Mouse (Mus musculus): ENCODE results near the gene Drd4. TPM values are rescaled to one million over a fixed set of nuclear protein-coding genes. Genes with fewer than 3 reads are reported as not detected.

The Drd4 gene
- total and polyA plus RNA-seq, 3 experiments, result 0.38 TPM; not detected in 2

DNA sequence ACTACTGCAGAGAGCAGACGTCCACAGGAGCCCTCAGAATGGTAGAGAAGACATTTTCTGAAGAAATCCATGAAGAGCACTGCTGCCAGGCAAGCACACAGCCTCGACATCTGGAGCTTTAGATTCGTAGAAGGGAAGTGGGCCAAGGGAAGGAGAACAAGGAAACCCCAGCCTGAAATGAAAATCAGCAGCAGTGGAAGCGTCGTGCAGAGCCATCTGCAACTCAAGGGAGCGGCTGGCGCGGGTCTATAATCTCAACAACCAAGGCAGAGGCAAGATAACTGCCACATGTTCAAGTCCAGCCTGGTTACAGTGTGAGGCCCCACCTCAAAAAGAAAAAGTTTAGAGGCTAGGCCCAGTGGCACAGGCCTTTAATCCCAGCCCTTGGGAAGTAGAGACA, 23.3 kb downstream of the Drd4 start:
- Histone ChIP-seq H3K36me3 (replicated peaks) (peaks cover 95% of the 10 kb centered on the region), H3K27me3 (ENCODE audit: insufficient read depth, low read length) (no peaks in the 10 kb centered on the region), H3K4me3 (ENCODE audit: low read depth, low read length) (no peak overlapping the region), H3K4me1 (ENCODE audit: insufficient read depth, low read depth, low read length) (no peaks in the 10 kb centered on the region), H3K9me3 (replicated peaks) (no peaks in the 10 kb centered on the region)
- TF ChIP-seq GATA1 (IDR thresholded peaks at IDR 0.05; ENCODE audit: borderline replicate concordance, low read length) (no peak), POLR2AphosphoS5 (IDR thresholded peaks at IDR 0.05; ENCODE audit: insufficient replicate concordance, low read depth, low read length) (no peak), CTCF (IDR thresholded peaks at IDR 0.05; ENCODE audit: low read depth, low read length) (no peak), TAL1 (conservative IDR thresholded peaks at IDR 0.05; ENCODE audit: low read depth, low read length) (no peak), GATA2 (IDR thresholded peaks at IDR 0.05; ENCODE audit: borderline replicate concordance, low read depth, low read length) (no peak)
- ATAC-seq (ENCODE audit: extremely low read depth, insufficient number of reproducible peaks, low FRiP score, poor library complexity, severe bottlenecking), result no peak
- DNase-seq (ENCODE audit: low spot score), result no peak

DNA sequence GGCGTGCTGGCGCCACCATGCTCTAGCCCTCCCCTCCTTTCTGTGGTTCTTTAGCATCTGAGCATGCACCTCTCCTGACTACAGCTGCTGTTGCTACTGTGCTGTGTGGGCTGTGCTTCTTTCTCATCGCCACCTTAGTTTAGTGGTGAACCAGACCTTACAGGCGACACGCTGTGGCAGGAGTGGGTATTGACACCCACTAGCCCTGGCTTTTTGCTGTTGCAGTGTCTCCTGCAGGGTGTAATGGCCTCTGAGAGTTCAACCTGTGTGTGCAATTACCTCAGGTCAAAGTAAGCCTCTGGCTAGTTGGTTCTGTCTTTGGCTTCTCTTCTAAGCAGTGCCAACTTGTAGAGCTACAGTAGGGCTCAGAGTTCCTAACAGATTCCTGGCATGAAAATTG, 24.2 kb downstream of the Drd4 start:
- TF ChIP-seq TAL1 (conservative IDR thresholded peaks at IDR 0.05; ENCODE audit: low read depth, low read length), result no peak
- TF ChIP-seq CTCF (IDR thresholded peaks at IDR 0.05; ENCODE audit: low read depth, low read length), result no peak
- no peak for TF ChIP-seq POLR2AphosphoS5 (IDR thresholded peaks at IDR 0.05; ENCODE audit: insufficient replicate concordance, low read depth, low read length)
- TF ChIP-seq GATA1 (IDR thresholded peaks at IDR 0.05; ENCODE audit: borderline replicate concordance, low read length), result no peak
- TF ChIP-seq GATA2 (IDR thresholded peaks at IDR 0.05; ENCODE audit: borderline replicate concordance, low read depth, low read length), result no peak
- no peaks in the 10 kb centered on the region for H3K27me3 ChIP-seq (ENCODE audit: insufficient read depth, low read length)
- DNase-seq (ENCODE audit: low spot score) (no peak), ATAC-seq (ENCODE audit: extremely low read depth, insufficient number of reproducible peaks, low FRiP score, poor library complexity, severe bottlenecking) (no peak)
- H3K4me1 ChIP-seq (ENCODE audit: insufficient read depth, low read depth, low read length), result no peaks in the 10 kb centered on the region
- peaks cover 95% of the 10 kb centered on the region for H3K36me3 ChIP-seq (replicated peaks)
- no peaks in the 10 kb centered on the region for H3K9me3 ChIP-seq (replicated peaks)
- no peak overlapping the region for H3K4me3 ChIP-seq (ENCODE audit: low read depth, low read length)

DNA sequence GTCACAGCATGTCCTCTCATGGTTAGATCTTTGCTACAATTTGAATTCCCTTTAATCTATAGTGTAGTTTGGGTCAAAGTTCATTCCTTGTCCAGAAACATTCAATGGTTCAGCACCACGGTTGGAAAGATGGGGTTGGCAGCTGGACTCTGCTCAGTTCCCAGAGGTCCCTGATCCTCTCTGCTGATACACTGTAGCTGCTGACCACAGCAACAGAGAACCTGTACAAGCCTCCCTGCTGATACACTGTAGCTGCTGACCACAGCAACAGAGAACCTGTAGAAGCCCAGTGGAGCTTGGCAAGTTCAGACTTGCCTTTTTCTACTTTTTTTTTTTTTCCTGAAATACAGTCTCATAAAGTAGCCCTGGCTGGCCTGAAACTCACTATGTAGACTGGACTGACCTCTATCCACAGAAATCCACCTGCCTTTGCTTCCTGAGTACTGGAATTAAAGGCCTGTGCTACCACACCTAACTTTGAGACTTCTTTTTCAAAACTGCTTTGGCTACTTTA, 25.9 kb downstream of the Drd4 start:
- TF ChIP-seq CTCF (IDR thresholded peaks at IDR 0.05; ENCODE audit: low read depth, low read length) (no peak), POLR2AphosphoS5 (IDR thresholded peaks at IDR 0.05; ENCODE audit: insufficient replicate concordance, low read depth, low read length) (no peak), TAL1 (conservative IDR thresholded peaks at IDR 0.05; ENCODE audit: low read depth, low read length) (no peak), GATA2 (IDR thresholded peaks at IDR 0.05; ENCODE audit: borderline replicate concordance, low read depth, low read length) (no peak), GATA1 (IDR thresholded peaks at IDR 0.05; ENCODE audit: borderline replicate concordance, low read length) (no peak)
- H3K36me3 ChIP-seq (replicated peaks), result peaks cover 95% of the 10 kb centered on the region

DNA sequence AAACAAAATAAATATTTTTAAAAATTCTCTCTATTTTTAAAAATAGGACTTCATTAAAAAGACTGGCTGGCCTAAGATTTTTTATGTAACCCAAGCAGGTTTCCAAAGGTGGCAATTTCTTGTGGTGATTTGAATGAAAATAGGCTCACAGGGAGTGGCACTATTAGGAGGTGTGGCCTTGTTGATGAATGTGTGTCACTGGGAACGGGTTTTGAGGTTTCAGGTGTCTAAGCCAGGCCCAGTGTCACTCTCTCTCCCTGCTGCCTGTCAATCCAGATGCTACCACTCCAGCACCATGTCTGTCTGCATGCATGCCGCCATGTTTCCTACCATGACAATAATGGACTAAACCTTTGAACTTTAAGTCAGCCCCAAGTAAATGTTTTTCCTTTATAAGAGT, 27.6 kb downstream of the Drd4 start:
- peaks cover 6% of the 10 kb centered on the region for H3K4me1 ChIP-seq (ENCODE audit: insufficient read depth, low read depth, low read length)
- no peak for ATAC-seq (ENCODE audit: extremely low read depth, insufficient number of reproducible peaks, low FRiP score, poor library complexity, severe bottlenecking)
- H3K9me3 ChIP-seq (replicated peaks), result no peaks in the 10 kb centered on the region
- DNase-seq (ENCODE audit: low spot score), result no peak
- no peak overlapping the region for H3K4me3 ChIP-seq (ENCODE audit: low read depth, low read length)
- TF ChIP-seq GATA1 (IDR thresholded peaks at IDR 0.05; ENCODE audit: borderline replicate concordance, low read length), result no peak
- no peak for TF ChIP-seq POLR2AphosphoS5 (IDR thresholded peaks at IDR 0.05; ENCODE audit: insufficient replicate concordance, low read depth, low read length)
- TF ChIP-seq GATA2 (IDR thresholded peaks at IDR 0.05; ENCODE audit: borderline replicate concordance, low read depth, low read length), result no peak
- no peak for TF ChIP-seq TAL1 (conservative IDR thresholded peaks at IDR 0.05; ENCODE audit: low read depth, low read length)
- no peak for TF ChIP-seq CTCF (IDR thresholded peaks at IDR 0.05; ENCODE audit: low read depth, low read length)
- peaks cover 97% of the 10 kb centered on the region for H3K36me3 ChIP-seq (replicated peaks)
- no peaks in the 10 kb centered on the region for H3K27me3 ChIP-seq (ENCODE audit: insufficient read depth, low read length)

More for the DNA sequence above, 25.9 kb downstream of the Drd4 start:
- DNase-seq (ENCODE audit: low spot score) (no peak), ATAC-seq (ENCODE audit: extremely low read depth, insufficient number of reproducible peaks, low FRiP score, poor library complexity, severe bottlenecking) (no peak)
- no peaks in the 10 kb centered on the region for H3K27me3 ChIP-seq (ENCODE audit: insufficient read depth, low read length)
- H3K4me3 ChIP-seq (ENCODE audit: low read depth, low read length), result no peak overlapping the region
- H3K4me1 ChIP-seq (ENCODE audit: insufficient read depth, low read depth, low read length), result no peaks in the 10 kb centered on the region
- no peaks in the 10 kb centered on the region for H3K9me3 ChIP-seq (replicated peaks)

DNA sequence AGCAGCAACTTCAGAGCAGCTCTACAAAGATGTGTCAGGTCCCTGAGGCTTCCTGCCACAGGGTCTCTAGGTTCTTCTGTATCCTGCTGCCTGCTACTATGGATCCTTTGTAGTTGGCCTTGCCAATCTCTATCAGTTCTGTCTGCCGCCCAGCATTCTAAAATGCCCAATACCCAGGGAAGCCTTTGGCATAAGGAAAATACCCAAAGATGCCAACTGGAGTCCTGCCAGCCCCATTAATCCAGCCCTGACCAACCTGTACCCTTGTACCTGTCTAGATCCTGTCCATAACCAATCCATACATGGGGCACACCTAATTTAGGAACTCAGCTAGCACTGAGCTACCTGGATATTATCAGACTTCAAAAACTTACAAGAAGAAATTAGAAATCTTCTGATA, 32.9 kb downstream of the Drd4 start:
- H3K36me3 ChIP-seq (replicated peaks), result peaks cover 71% of the 10 kb centered on the region
- no peak for DNase-seq (ENCODE audit: low spot score)
- H3K4me1 ChIP-seq (ENCODE audit: insufficient read depth, low read depth, low read length), result peaks cover 30% of the 10 kb centered on the region
- ATAC-seq (ENCODE audit: extremely low read depth, insufficient number of reproducible peaks, low FRiP score, poor library complexity, severe bottlenecking), result no peak
- H3K4me3 ChIP-seq (ENCODE audit: low read depth, low read length), result no peak overlapping the region
- no peaks in the 10 kb centered on the region for H3K27me3 ChIP-seq (ENCODE audit: insufficient read depth, low read length)
- TF ChIP-seq POLR2AphosphoS5 (IDR thresholded peaks at IDR 0.05; ENCODE audit: insufficient replicate concordance, low read depth, low read length) (no peak), GATA1 (IDR thresholded peaks at IDR 0.05; ENCODE audit: borderline replicate concordance, low read length) (no peak), GATA2 (IDR thresholded peaks at IDR 0.05; ENCODE audit: borderline replicate concordance, low read depth, low read length) (no peak), TAL1 (conservative IDR thresholded peaks at IDR 0.05; ENCODE audit: low read depth, low read length) (no peak), CTCF (IDR thresholded peaks at IDR 0.05; ENCODE audit: low read depth, low read length) (no peak)
- no peaks in the 10 kb centered on the region for H3K9me3 ChIP-seq (replicated peaks)

DNA sequence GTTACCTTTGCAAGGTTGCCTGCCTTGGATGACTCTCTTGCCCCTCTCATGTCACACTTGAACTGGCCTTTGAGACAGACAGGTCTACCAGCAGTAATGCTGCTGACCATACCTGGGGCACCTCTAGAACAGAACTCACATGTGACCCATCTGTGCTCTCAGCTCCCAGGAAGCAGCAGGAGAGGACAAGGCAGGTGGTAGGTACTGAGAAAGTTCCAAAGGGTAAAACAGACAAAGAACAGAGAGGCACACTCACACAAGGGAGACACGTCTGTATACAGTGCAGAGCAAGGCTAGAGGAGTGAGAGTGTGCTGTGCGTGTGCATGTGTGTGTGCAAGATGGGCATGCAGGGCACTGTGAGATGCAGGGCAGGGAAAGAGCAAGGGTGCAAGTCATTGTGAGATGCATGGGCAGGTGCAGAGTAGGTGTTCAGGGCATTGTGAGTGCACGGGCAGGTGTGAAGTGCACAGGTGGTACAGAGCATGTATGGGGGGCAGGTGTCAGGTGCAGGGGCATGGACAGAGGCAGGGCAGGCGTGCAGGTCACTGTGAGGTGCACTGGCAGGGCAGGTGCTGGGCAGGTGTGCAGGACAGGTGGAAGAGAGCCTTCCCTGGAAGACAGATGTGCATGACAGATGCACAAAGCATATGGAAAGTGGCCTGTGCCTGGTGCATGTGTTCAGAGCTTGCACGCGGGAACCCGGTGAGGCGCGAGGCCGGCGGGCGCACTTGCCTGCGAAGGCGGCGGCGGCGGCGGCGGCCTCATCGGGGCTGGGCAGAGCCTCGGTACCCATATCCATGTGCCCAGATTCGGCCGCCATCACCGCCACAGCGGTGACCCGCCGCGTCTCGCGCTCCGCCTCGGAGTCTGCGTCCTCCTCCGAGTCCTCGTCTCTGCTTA, 35.0 kb downstream of the Drd4 start:
- no peaks in the 10 kb centered on the region for H3K27me3 ChIP-seq (ENCODE audit: insufficient read depth, low read length)
- no peaks in the 10 kb centered on the region for H3K9me3 ChIP-seq (replicated peaks)
- peak overlapping the region; percentile 77 for H3K4me3 ChIP-seq (ENCODE audit: low read depth, low read length)
- DNase-seq (ENCODE audit: low spot score), result no peak
- peaks cover 31% of the 10 kb centered on the region for H3K4me1 ChIP-seq (ENCODE audit: insufficient read depth, low read depth, low read length)
- TF ChIP-seq GATA1 (IDR thresholded peaks at IDR 0.05; ENCODE audit: borderline replicate concordance, low read length) (no peak), GATA2 (IDR thresholded peaks at IDR 0.05; ENCODE audit: borderline replicate concordance, low read depth, low read length) (no peak), CTCF (IDR thresholded peaks at IDR 0.05; ENCODE audit: low read depth, low read length) (no peak), TAL1 (conservative IDR thresholded peaks at IDR 0.05; ENCODE audit: low read depth, low read length) (no peak), POLR2AphosphoS5 (IDR thresholded peaks at IDR 0.05; ENCODE audit: insufficient replicate concordance, low read depth, low read length) (no peak)
- H3K36me3 ChIP-seq (replicated peaks), result peaks cover 56% of the 10 kb centered on the region
- ATAC-seq (ENCODE audit: extremely low read depth, insufficient number of reproducible peaks, low FRiP score, poor library complexity, severe bottlenecking), result no peak

Data from G1E (cell line).